Comparison of ENCODE assay signal across 8 mouse cellular contexts in genomic region chr4:106799772-106800336, GRCm38 (mm10). TPM values are rescaled to one million over a fixed set of nuclear protein-coding genes. Genes with fewer than 3 reads are reported as not detected.
DNase-seq lines count a peak whose midpoint lies in the region; ATAC-seq and TF ChIP-seq lines count a peak whose summit lies in the region.

No protein-coding gene starts in this region.

- H3K9me3 ChIP-seq in lung, embryonic 14.5 days (ENCODE audit: low read depth, low read length): no peaks in the 10 kb centered on the region

- no peak overlapping the region for H3K27ac ChIP-seq in cerebellum, adult 2 months (ENCODE audit: insufficient read depth, low read length)
- no peak overlapping the region for H3K27ac ChIP-seq in lung, embryonic 14.5 days (ENCODE audit: low read depth)

- H3K4me3 ChIP-seq in cerebellum, adult 2 months (replicated peaks; ENCODE audit: insufficient read depth, low read depth, low read length): no peak overlapping the region
- H3K4me3 ChIP-seq in lung, embryonic 14.5 days (ENCODE audit: low read depth, low read length): peak overlapping the region; percentile 19; the same call in 1 of the 2 replicates

- peak; percentile 79 for DNase-seq in NIH3T3 (ENCODE audit: low read depth)
- DNase-seq in cerebellum, adult 2 months: peak; percentile 65 to 71
- peak; percentile 72 for DNase-seq in forelimb bud, embryonic 11.5 days (ENCODE audit: low read depth, low spot score)
- peak; percentile 63 for DNase-seq in layer of hippocampus, adult 9-10 months (ENCODE audit: low spot score)
- peak; percentile 85 for DNase-seq in lung, embryonic 14.5 days
- peak; percentile 40 for DNase-seq in retina, adult 2 months (ENCODE audit: low read depth, low spot score)
- peak; percentile 81 for DNase-seq in urinary bladder, postnatal 14 days (ENCODE audit: low spot score)

- 0 out of 2 replicates have a peak overlapping the region, but pooled peaks have one; percentile 6 for H3K9ac ChIP-seq in lung, embryonic 14.5 days

- ATAC-seq in hematopoietic stem cell, adult 5-6 weeks (replicated peaks in 1 of 2; ENCODE audit: insufficient read depth in 1 of 2, low FRiP score in 2 of 2, low TSS enrichment in 1 of 2, low read depth in 1 of 2, poor library complexity in 2 of 2, severe bottlenecking in 2 of 2): peak; percentile 47 to 54; a peak in 3 of 4 replicates
- ATAC-seq in lung, embryonic 14.5 days (ENCODE audit: insufficient read depth): peak; percentile 67

- no peak for TF ChIP-seq POLR2A in cerebellum, adult 2 months (IDR thresholded peaks at IDR 0.05; ENCODE audit: borderline replicate concordance, insufficient read depth, low read length)

- no peaks in the 10 kb centered on the region for H3K36me3 ChIP-seq in lung, embryonic 14.5 days (ENCODE audit: insufficient read depth)

- peak overlapping the region; percentile 57 for H3K4me2 ChIP-seq in lung, embryonic 14.5 days

- no peaks in the 10 kb centered on the region; the same call in 1 of the 2 replicates for H3K4me1 ChIP-seq in cerebellum, adult 2 months (ENCODE audit: control insufficient read depth, insufficient read depth, low read length)
- H3K4me1 ChIP-seq in lung, embryonic 14.5 days (ENCODE audit: insufficient read depth): no peaks in the 10 kb centered on the region

- 11% methylated on average over 15 of the region's 15 CpGs for WGBS in cerebellum, adult 2 months
- WGBS in lung, embryonic 14.5 days: 6% methylated on average over 15 of the region's 15 CpGs

- no peaks in the 10 kb centered on the region for H3K27me3 ChIP-seq in cerebellum, adult 2 months (ENCODE audit: control insufficient read depth, insufficient read depth, low read length)
- no peaks in the 10 kb centered on the region for H3K27me3 ChIP-seq in lung, embryonic 14.5 days (ENCODE audit: insufficient read depth, low read length)

- peak; percentile 66; the same call in 1 of the 2 replicates for TF ChIP-seq CTCF in cerebellum, adult 2 months (IDR thresholded peaks at IDR 0.05; ENCODE audit: borderline replicate concordance, insufficient read depth, low read depth, low read length)
- peak; percentile 83 for TF ChIP-seq CTCF in lung, embryonic 14.5 days (IDR thresholded peaks at IDR 0.05; ENCODE audit: low read depth)

RNA-seq across cellular contexts. Expression of gene Acot11, which starts 4.9 kb away (rescaled TPM):
- polyA plus RNA-seq in cerebellum, adult 2 months (2012; rRNA removed): 32.5 and 32.7 TPM in 2 replicates
- total RNA-seq in hematopoietic stem cell, adult 5-6 weeks (2017): 7.2 and 11.1 TPM in 2 replicates
- 0.84 and 1.1 TPM in 2 replicates for polyA plus RNA-seq in lung, embryonic 14.5 days (2014; fragmentation: Nextera tagmentation; extraction: Ambion mirVana)

Comparison
In these comparisons a context has a peak if more than half of its experiments do, and no peak if none do; other contexts are left out.
1. RNA of gene Acot11, which starts 4.9 kb away (polyA plus RNA-seq): 32.5 to 32.7 TPM in cerebellum, adult 2 months; 0.84 to 1.1 TPM in lung, embryonic 14.5 days; every median in the first group is over 10 times any median in the second.
2. Peak in every context shown above with its lines, with median percentiles within 50 percentile points of each other: DNase-seq.